Mouse (Mus musculus) lung, postnatal 14 days (tissue): ENCODE measurements at regions not wholly inside any gene's neighbourhood (a gene's known extent, or its start where the extent isn't known, plus 50 kb on each side); places are given as distances from the start of the nearest gene placed in this dataset.

Source experiments
- DNase-seq: peaks from one replicate; pipeline ENCODE4 v3.0.0; 2021

GRCm38 (mm10) chr1:167905424-167905823 is 216.4 kb downstream of the Lmx1a start:
- DNase-seq: no peak

GRCm38 (mm10) chr1:167912074-167912473 is 223.0 kb downstream of the Lmx1a start:
- no peak for DNase-seq

- peak; percentile 87 for DNase-seq
Observed at GRCm38 (mm10) chr1:167914982-167915561, 226.0 kb downstream of the Lmx1a start.

GRCm38 (mm10) chr1:167915578-167916275 is 226.7 kb downstream of the Lmx1a start:
- no peak for DNase-seq

- DNase-seq: no peak
Observed at GRCm38 (mm10) chr1:167922917-167923316, 233.9 kb downstream of the Lmx1a start.

- no peak for DNase-seq
Observed at GRCm38 (mm10) chr1:167928060-167928467, 239.0 kb downstream of the Lmx1a start.

- DNase-seq: peak; percentile 16
Observed at GRCm38 (mm10) chr1:167929729-167930341, 240.8 kb downstream of the Lmx1a start.

GRCm38 (mm10) chr1:167932088-167932487 is 243.1 kb downstream of the Lmx1a start:
- peak; percentile 25 for DNase-seq

- no peak for DNase-seq
Observed at GRCm38 (mm10) chr1:167936726-167937125, 247.7 kb downstream of the Lmx1a start.

- no peak for DNase-seq
Observed at GRCm38 (mm10) chr1:167938176-167938575, 249.1 kb downstream of the Lmx1a start.

GRCm38 (mm10) chr1:167942037-167942470 is 253.0 kb downstream of the Lmx1a start:
- peak; percentile 15 for DNase-seq

- no peak for DNase-seq
Observed at GRCm38 (mm10) chr1:167943121-167943520, 254.1 kb downstream of the Lmx1a start.

GRCm38 (mm10) chr1:167945615-167946252 is 256.7 kb downstream of the Lmx1a start:
- no peak for DNase-seq

GRCm38 (mm10) chr1:167947866-167948265 is 258.8 kb downstream of the Lmx1a start:
- peak; percentile 38 for DNase-seq

- DNase-seq: no peak
Observed at GRCm38 (mm10) chr1:167951717-167952116, 262.7 kb downstream of the Lmx1a start.

GRCm38 (mm10) chr1:167958531-167958930 is 269.5 kb downstream of the Lmx1a start:
- DNase-seq: peak; percentile 63

GRCm38 (mm10) chr1:167969545-167969944 is 280.5 kb downstream of the Lmx1a start:
- DNase-seq: peak; percentile 41

- no peak for DNase-seq
Observed at GRCm38 (mm10) chr1:167969985-167970384, 280.9 kb downstream of the Lmx1a start.

- no peak for DNase-seq
Observed at GRCm38 (mm10) chr1:167976708-167977107, 287.7 kb downstream of the Lmx1a start.

- peak; percentile 29 for DNase-seq
Observed at GRCm38 (mm10) chr1:167979187-167979586, 290.1 kb downstream of the Lmx1a start.

- DNase-seq: no peak
Observed at GRCm38 (mm10) chr1:167979588-167979987, 290.6 kb downstream of the Lmx1a start.

GRCm38 (mm10) chr1:167981292-167981691 is 292.3 kb downstream of the Lmx1a start:
- DNase-seq: no peak

- no peak for DNase-seq
Observed at GRCm38 (mm10) chr1:168007456-168007855, 318.4 kb downstream of the Lmx1a start.

- DNase-seq: no peak
Observed at GRCm38 (mm10) chr1:168008216-168008615, 319.2 kb downstream of the Lmx1a start.
